Mouse (Mus musculus) kidney, embryonic 15.5 days (tissue): Measurements from ENCODE around the gene Stac3. TPM values are rescaled to one million over a fixed set of nuclear protein-coding genes. Genes with fewer than 3 reads are reported as not detected.

Experiments
- ATAC-seq: fragments of 200-750 bp; cut with Nextera tagmentation; replicated peaks from 2 replicates; pipeline ENCODE4 v1.8.0; 2017; ENCODE audit warnings: moderate TSS enrichment; ENCODE audit not compliant: low FRiP score
- H3K27ac ChIP-seq: fragments of 300-500 bp; sonication (generic); 2 replicates; pipeline ENCODE4 v1.5.1; 2015; ENCODE audit warnings: mild to moderate bottlenecking, inconsistent platforms
- H3K27me3 ChIP-seq: fragments of 300-500 bp; sonication (generic); 2 replicates; pipeline ENCODE4 v1.6.1; 2015; ENCODE audit warnings: inconsistent platforms
- H3K36me3 ChIP-seq: fragments of 300-500 bp; sonication (generic); 2 replicates; pipeline ENCODE4 v1.6.1; 2015; ENCODE audit warnings: inconsistent platforms
- H3K4me1 ChIP-seq: fragments of 300-500 bp; sonication (generic); 2 replicates; pipeline ENCODE4 v1.6.1; 2015; ENCODE audit warnings: inconsistent platforms
- H3K4me2 ChIP-seq: fragments of 300-500 bp; sonication (generic); 2 replicates; pipeline ENCODE4 v1.6.1; 2015; ENCODE audit warnings: moderate library complexity, mild to moderate bottlenecking, inconsistent platforms
- H3K4me3 ChIP-seq: fragments of 300-500 bp; sonication (generic); replicated peaks from 2 replicates; pipeline ENCODE4 v1.5.1; 2015; ENCODE audit warnings: mild to moderate bottlenecking, inconsistent platforms
- H3K9ac ChIP-seq: fragments of 300-500 bp; sonication (generic); 2 replicates; pipeline ENCODE4 v1.6.1; 2015; ENCODE audit warnings: mild to moderate bottlenecking, inconsistent platforms
- H3K9me3 ChIP-seq: fragments of 300-500 bp; sonication (generic); replicated peaks from 2 replicates; pipeline ENCODE4 v1.6.1; 2016; ENCODE audit warnings: inconsistent platforms
- WGBS: fragments of 180-500 bp; shearing (Covaris S2); methylation state at CpG from one replicate; pipeline ENCODE4 v1.1.7; 2015; ENCODE audit warnings: mixed read lengths; 5-methylcytosine and 5-hydroxymethylcytosine counted together
- polyA plus RNA-seq: library from polyadenylated mRNA; unstranded; fragments of >200 nt; fragmentation: Nextera tagmentation; extraction: Ambion mirVana; gene quantifications from 2 replicates; pipeline ENCODE4 v1.2.1, GENCODE M21; 2015

Gene Stac3
- polyA plus RNA-seq, 1 experiment from 2014 or later, result 2.4 TPM

- Histone ChIP-seq H3K27me3 (no peaks in the 10 kb centered on the region), H3K9ac (no peak overlapping the region), H3K4me2 (no peak overlapping the region), H3K27ac (no peak overlapping the region), H3K9me3 (no peaks in the 10 kb centered on the region), H3K4me1 (no peaks in the 10 kb centered on the region), H3K4me3 (no peak overlapping the region), H3K36me3 (peaks cover 95% of the 10 kb centered on the region)
- WGBS, result 79% methylated on average over 17 of the region's 17 CpGs
- ATAC-seq, result no peak
Observed at GRCm38 (mm10) chr10:127549892-127550291, 48.4 kb downstream of the Stac3 start.

GRCm38 (mm10) chr10:127555703-127556102, 54.2 kb downstream of the Stac3 start:
- Histone ChIP-seq H3K4me2 (no peak overlapping the region), H3K4me3 (no peak overlapping the region), H3K27me3 (no peaks in the 10 kb centered on the region), H3K36me3 (peaks cover 96% of the 10 kb centered on the region), H3K4me1 (peaks cover 4% of the 10 kb centered on the region; the same call in 1 of the 2 replicates), H3K27ac (no peak overlapping the region), H3K9ac (no peak overlapping the region), H3K9me3 (no peaks in the 10 kb centered on the region)
- ATAC-seq, result no peak
- 67% methylated on average over 18 of the region's 18 CpGs for WGBS

GRCm38 (mm10) chr10:127557397-127557796, 55.9 kb downstream of the Stac3 start:
- Histone ChIP-seq H3K4me3 (no peak overlapping the region), H3K36me3 (peaks cover 99% of the 10 kb centered on the region), H3K9ac (no peak overlapping the region), H3K4me2 (no peak overlapping the region), H3K27me3 (no peaks in the 10 kb centered on the region), H3K9me3 (no peaks in the 10 kb centered on the region), H3K4me1 (peaks cover 15% of the 10 kb centered on the region), H3K27ac (no peak overlapping the region)
- no peak for ATAC-seq
- WGBS, result 90% methylated on average over 13 of the region's 13 CpGs

Other genes with a start within 250 kb of the Stac3 start
- gene Kif5a, start 238.3 kb upstream of the Stac3 start, polyA plus RNA-seq, result 1.1 and 1.9 TPM in 2 replicates
- gene Dctn2, start 235.3 kb upstream of the Stac3 start, polyA plus RNA-seq, result 169 and 189 TPM in 2 replicates
- gene Mbd6, start 212.7 kb upstream of the Stac3 start, polyA plus RNA-seq, result 15.9 and 16.1 TPM in 2 replicates
- gene Mars, start 189.9 kb upstream of the Stac3 start, polyA plus RNA-seq, result 120 and 127 TPM in 2 replicates
- gene Arhgap9, start 179.7 kb upstream of the Stac3 start, polyA plus RNA-seq, result 3.1 and 3.3 TPM in 2 replicates
- gene Gli1, start 159.7 kb upstream of the Stac3 start, polyA plus RNA-seq, result 6.3 and 8.2 TPM in 2 replicates
- not detected in 2 replicates for gene Inhbe, start 147.3 kb upstream of the Stac3 start, polyA plus RNA-seq
- 0.19 and 0.45 TPM in 2 replicates for gene Inhbc, start 131.3 kb upstream of the Stac3 start, polyA plus RNA-seq
- 34.7 and 35.9 TPM in 2 replicates for gene R3hdm2, start 121.4 kb upstream of the Stac3 start, polyA plus RNA-seq
- 51.2 and 72.2 TPM in 2 replicates for gene Ndufa4l2, start 13.3 kb downstream of the Stac3 start, polyA plus RNA-seq
- 99.8 and 111 TPM in 2 replicates for gene Shmt2, start 20.8 kb downstream of the Stac3 start, polyA plus RNA-seq
- gene Nxph4, start 32.9 kb downstream of the Stac3 start, polyA plus RNA-seq, result 1.7 and 3.3 TPM in 2 replicates
- gene Lrp1, start 119.5 kb downstream of the Stac3 start, polyA plus RNA-seq, result 52.4 and 65.0 TPM in 2 replicates
- gene Stat6, start 141.3 kb downstream of the Stac3 start, polyA plus RNA-seq, result 26.5 and 27.2 TPM in 2 replicates
- 10.9 TPM in 2 replicates for gene Nemp1, start 165.2 kb downstream of the Stac3 start, polyA plus RNA-seq
- gene Nab2, start 166.9 kb downstream of the Stac3 start, polyA plus RNA-seq, result 27.1 and 30.8 TPM in 2 replicates
- 0.65 and 0.81 TPM in 2 replicates for gene Myo1a, start 203.5 kb downstream of the Stac3 start, polyA plus RNA-seq
- 2.2 and 2.3 TPM in 2 replicates for gene Tac2, start 222.8 kb downstream of the Stac3 start, polyA plus RNA-seq
- gene Zbtb39, start 237.9 kb downstream of the Stac3 start, polyA plus RNA-seq, result 3.9 TPM in 2 replicates